Mouse (Mus musculus) pancreas, adult 10 weeks (tissue): ENCODE measurements around the gene Sirt7. TPM values are rescaled to one million over a fixed set of nuclear protein-coding genes. Genes with fewer than 3 reads are reported as not detected.

Experiments
- polyA plus RNA-seq: library from polyadenylated mRNA; stranded (reverse); fragments of 350-450 nt; fragmentation: Illumina TruSeq; extraction: RNeasy Lipid Tissue Mini Kit (QIAGEN cat#74804); gene quantifications from one replicate; pipeline ENCODE4 v1.2.3, GENCODE M21; 2015; ENCODE audit warnings: low read depth, low replicate concordance; ENCODE audit not compliant: insufficient read depth

The Sirt7 gene
- 19.3 TPM for polyA plus RNA-seq

DNA sequence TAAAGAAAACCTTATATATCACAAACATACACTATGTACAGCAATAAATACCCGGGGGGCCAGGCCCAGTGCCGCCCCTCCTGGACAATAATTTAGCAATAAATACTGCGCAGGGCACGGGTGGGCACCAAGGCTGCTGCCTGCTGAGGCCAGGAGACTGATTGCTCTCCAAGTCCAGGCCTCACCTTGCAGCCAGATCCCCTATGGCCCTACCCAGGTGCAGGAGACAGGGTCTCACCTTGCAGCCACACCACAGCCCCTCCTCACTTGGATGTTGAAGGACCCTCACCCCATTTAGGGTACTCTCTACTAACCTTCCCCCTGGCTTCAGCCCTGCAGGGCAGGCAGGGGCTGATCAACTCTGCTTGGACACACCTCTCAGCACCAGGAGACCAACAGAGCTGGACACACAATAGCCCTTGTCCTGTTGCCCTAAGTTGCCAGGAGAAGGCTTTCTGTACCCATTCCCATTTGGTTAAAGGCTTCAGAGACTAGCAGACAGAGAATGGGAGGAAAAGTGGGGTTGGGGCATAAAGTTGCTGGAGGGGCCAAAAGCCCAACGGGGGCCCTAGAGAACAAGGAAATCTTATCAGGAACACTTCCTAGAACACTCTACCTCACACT lies at the start of gene Sirt7:
TSS of gene Sirt7 (minus strand) at position 89 of the 624 bp plus-strand sequence.

GRCm38 (mm10) chr11:120672687-120673593 lies 47.9 kb upstream of the Sirt7 start, which contains the start of gene Aspscr1:
Aspscr1 (plus strand) TSS chr11:120672973.

DNA sequence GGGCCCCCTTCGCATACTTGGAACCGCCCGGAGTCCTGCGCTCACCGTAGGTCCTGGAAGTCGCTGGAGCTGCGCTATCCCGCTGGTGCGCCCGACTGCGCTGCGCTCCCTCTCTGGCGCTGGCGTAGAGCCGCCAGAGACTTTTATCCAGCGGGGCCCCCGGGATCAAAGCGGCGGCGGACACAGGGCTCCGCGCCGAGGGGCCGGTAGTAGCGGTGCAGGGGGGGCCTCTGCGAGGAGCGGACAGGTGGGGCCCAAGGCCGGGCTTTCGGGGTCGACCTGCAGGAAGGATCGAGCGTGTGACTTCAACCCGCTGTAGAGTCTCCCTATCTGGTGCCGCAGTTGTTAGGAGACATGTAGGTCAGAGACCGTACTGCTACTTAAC lies 36.0 kb upstream of the Sirt7 start, which contains the start of gene Notum:
TSS of gene Notum (minus strand) at position 100 of the 385 bp plus-strand sequence.

DNA sequence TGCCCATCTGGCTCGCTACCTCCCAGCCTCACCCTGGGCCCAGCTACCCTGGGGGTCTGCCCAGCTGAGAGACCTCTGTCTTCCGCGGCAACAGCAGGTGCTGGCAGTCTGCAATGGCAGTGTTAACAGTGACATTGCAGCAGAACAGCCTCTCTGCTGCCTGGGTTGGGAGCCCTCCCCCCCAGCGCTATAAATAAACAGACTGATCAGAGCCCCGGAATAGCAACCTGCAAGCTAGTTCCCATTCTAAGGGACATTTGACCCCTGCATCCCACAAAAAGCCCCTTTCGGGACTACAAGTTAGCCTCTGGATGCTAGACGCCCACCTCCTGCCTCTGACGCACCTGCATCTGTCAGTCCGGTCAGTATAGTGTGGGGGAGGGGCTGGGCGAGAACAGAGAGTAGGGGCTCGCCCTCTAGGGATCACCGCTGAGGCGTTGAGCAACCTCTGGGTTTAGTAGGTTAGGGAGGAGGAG lies 23.0 kb upstream of the Sirt7 start, which contains the start of gene Myadml2:
TSS of gene Myadml2 (minus strand) at position 158 of the 476 bp plus-strand sequence.

DNA sequence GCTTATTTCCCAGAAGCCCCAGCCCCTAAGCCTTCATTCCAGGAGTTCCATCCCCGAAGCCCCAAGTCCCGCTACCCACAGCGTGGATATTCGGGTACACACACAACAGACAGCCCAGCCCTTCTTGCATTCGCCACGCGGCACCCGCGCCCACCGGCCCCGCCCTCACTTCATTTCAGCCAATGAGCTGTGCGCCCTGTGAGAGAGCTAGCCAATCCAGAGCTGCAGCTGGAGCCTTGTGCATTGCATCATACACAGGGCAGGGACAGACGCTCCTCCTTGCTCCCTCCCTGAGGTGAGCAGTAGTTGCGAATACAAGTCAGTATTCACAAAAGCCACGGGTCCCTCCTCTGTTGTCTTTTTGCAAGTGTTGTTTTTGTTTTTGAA lies 18.6 kb upstream of the Sirt7 start, which contains the start of gene Pycr1:
TSS of gene Pycr1 (minus strand) at position 169 of the 387 bp plus-strand sequence.

GRCm38 (mm10) chr11:120633520-120634343 lies 8.7 kb upstream of the Sirt7 start, which contains the start of gene Mafg:
Mafg (minus strand) TSS chr11:120633600.

DNA sequence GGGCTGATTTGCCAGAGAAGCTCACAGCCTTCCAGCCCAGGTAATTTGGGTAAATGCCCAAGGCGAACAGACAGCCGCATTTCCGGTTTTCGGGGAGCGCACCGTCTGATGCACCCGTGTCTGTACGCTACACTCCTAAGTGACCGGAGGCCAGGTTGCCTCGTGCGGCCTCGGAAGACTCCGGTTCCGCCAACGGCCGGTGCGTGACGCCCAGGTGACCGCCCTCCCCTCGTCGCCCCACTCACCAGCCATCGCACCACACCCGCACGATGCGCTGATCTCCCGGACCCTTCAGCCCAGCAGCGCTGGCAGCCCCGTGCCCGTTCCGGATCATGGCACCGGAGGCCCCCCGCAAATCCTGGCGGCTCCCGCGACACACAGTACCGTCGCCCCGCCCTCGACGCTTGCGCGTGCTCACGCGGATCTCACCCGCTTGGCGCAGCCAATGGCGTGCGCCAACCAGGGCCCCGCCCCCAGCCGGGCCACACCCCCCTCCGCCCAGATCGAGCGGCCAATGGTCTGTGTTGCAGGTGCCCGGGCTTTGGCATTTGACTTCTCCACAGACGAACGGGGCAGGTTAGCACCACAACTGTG lies 7.4 kb downstream of the Sirt7 start, which contains the start of gene Pcyt2:
TSS of gene Pcyt2 (minus strand) at position 418 of the 594 bp plus-strand sequence.

GRCm38 (mm10) chr11:120608241-120609034 lies 16.6 kb downstream of the Sirt7 start, which contains the start of gene Npb:
Npb (plus strand) TSS chr11:120608477.

DNA sequence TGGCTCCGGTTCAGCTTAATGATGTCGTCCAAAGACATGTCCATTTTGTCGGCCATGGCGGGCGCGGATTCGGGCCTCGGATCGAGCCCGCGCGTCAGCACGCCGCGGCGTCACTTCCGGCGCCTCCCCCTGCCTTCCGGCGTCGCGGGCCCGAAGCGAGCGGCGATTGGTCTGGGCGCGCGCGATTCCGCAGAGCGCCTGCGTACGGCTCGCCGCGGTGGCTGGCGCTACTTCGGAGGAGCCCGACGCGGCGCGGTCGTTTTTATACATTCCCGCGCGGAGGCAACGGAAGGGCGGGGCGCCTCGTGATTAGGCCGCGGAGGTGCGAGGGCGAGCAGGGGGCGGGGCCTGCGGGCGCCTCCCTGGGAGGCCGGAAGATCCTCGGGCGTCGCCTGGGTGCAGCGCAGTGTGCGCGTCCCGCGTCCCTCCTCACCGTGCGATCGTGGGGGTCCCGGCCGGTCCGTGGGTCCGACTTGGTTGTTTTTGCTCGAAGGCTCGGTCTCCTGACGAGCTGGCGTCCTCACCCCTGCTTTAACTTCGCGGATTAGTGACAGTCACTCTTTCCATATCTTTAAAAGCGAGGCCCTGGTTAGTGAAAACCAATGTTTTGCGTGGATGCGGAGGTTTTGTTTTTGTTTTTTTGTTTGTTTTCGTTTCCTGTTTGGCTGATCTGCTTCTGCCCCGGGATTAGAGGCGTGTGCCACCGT lies 26.6 kb downstream of the Sirt7 start, which contains the start of the genes Alyref and Anapc11:
TSS of gene Alyref (minus strand) at position 83 of the 707 bp plus-strand sequence.
TSS of gene Anapc11 (plus strand) at position 139 of the 707 bp plus-strand sequence.

DNA sequence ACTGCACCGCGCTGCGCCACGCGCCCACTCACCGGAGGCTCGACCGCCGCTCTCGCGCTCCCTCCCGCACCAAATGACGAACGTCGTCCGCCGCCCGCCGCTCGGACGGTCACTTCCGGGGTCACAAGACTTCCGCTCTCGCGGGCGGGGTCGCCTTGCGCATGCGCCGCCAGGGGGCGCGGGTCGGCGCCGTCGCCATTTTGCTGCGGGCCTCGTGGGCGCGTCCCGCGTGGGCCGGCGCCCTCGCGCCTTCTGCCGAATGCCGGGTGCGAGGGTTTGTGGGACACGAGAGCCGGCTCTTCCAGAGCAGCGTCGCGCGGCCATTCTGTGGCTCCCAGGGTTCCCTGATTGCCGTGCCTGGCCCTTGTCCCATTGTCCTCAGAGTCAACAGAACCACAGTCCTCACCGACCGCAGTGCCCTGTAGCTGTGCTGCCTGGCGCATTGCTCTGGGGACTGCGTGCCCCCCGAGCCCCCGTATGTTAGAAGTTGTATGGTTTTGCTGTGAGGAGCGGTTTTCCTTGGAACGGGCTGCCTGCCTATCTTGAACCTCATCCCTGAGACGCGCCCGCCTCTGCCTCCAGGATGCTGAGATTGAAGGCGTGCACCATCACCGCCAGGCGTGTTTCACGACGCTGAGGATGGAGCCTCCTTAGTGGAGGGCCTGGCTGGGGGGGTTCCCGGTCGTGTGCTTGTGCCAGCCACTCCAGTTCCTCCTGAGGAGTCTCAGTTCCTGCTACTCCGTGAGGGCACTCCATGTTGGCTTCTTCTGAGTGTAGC lies 43.4 kb downstream of the Sirt7 start, which contains the start of gene Arhgdia:
TSS of gene Arhgdia (minus strand) at position 135 of the 778 bp plus-strand sequence.

GRCm38 (mm10) chr11:120572752-120573584 lies 52.1 kb downstream of the Sirt7 start, which contains the start of gene P4hb:
P4hb (minus strand) TSS chr11:120573253.

Other genes with a start within 250 kb of the Sirt7 start
- gene Faap100, start 246.5 kb downstream of the Sirt7 start, polyA plus RNA-seq: 5.7 TPM
- 10.3 TPM for gene Nploc4, start 187.5 kb downstream of the Sirt7 start, polyA plus RNA-seq
- gene Tspan10, start 182.6 kb downstream of the Sirt7 start, polyA plus RNA-seq: not detected
- gene Pde6g, start 171.7 kb downstream of the Sirt7 start, polyA plus RNA-seq: 1.3 TPM
- gene Oxld1, start 167.2 kb downstream of the Sirt7 start, polyA plus RNA-seq: 2.7 TPM
- 10.5 TPM for gene Ccdc137, start 167.1 kb downstream of the Sirt7 start, polyA plus RNA-seq
- 5.2 TPM for gene Arl16, start 157.6 kb downstream of the Sirt7 start, polyA plus RNA-seq
- gene Mrpl12, start 140.6 kb downstream of the Sirt7 start, polyA plus RNA-seq: 19.4 TPM
- gene Slc25a10, start 133.4 kb downstream of the Sirt7 start, polyA plus RNA-seq: 11.5 TPM
- gene Gcgr, start 94.5 kb downstream of the Sirt7 start, polyA plus RNA-seq: 2.1 TPM
- gene Mcrip1, start 75.5 kb downstream of the Sirt7 start, polyA plus RNA-seq: 27.1 TPM
- not detected for gene Ppp1r27, start 74.1 kb downstream of the Sirt7 start, polyA plus RNA-seq
- 636 TPM for gene P4hb, start 52.0 kb downstream of the Sirt7 start, polyA plus RNA-seq
- 79.0 TPM for gene Arhgdia, start 43.6 kb downstream of the Sirt7 start, polyA plus RNA-seq
- 13.4 TPM for gene Alyref, start 26.9 kb downstream of the Sirt7 start, polyA plus RNA-seq
- gene Anapc11, start 26.8 kb downstream of the Sirt7 start, polyA plus RNA-seq: 11.9 TPM
- gene Npb, start 16.8 kb downstream of the Sirt7 start, polyA plus RNA-seq: not detected
- gene Pcyt2, start 7.3 kb downstream of the Sirt7 start, polyA plus RNA-seq: 38.6 TPM
- gene Mafg, start 8.4 kb upstream of the Sirt7 start, polyA plus RNA-seq: 11.0 TPM
- gene Pycr1, start 18.5 kb upstream of the Sirt7 start, polyA plus RNA-seq: 24.5 TPM
- 1.4 TPM for gene Myadml2, start 22.9 kb upstream of the Sirt7 start, polyA plus RNA-seq
- 0.81 TPM for gene Notum, start 35.9 kb upstream of the Sirt7 start, polyA plus RNA-seq
- 29.7 TPM for gene Aspscr1, start 47.7 kb upstream of the Sirt7 start, polyA plus RNA-seq
- gene Cenpx, start 88.5 kb upstream of the Sirt7 start, polyA plus RNA-seq: 30.4 TPM
- gene Lrrc45, start 88.7 kb upstream of the Sirt7 start, polyA plus RNA-seq: 37.8 TPM
- 6.0 TPM for gene Rac3, start 96.2 kb upstream of the Sirt7 start, polyA plus RNA-seq
- 12.0 TPM for gene Dcxr, start 102.0 kb upstream of the Sirt7 start, polyA plus RNA-seq
- 26.0 TPM for gene Cbr2, start 106.9 kb upstream of the Sirt7 start, polyA plus RNA-seq
- gene Hmga1b, start 137.6 kb upstream of the Sirt7 start, polyA plus RNA-seq: not detected
- gene Rfng, start 159.0 kb upstream of the Sirt7 start, polyA plus RNA-seq: 22.7 TPM
- 35.2 TPM for gene Gps1, start 159.0 kb upstream of the Sirt7 start, polyA plus RNA-seq
- gene Dus1l, start 171.2 kb upstream of the Sirt7 start, polyA plus RNA-seq: 25.3 TPM
- 22.9 TPM for gene Fasn, start 199.3 kb upstream of the Sirt7 start, polyA plus RNA-seq